Mouse (Mus musculus): ENCODE results near the gene Nckap5l.
"Not testable (repeated sequence)": the region's sequence is repeated elsewhere in the genome, so short reads cannot be mapped to it uniquely, and the experiment has no call there.

GRCm38 (mm10) chr15:99386110-99386509, 71.4 kb downstream of the Nckap5l start:
- not testable (repeated sequence) for TF ChIP-seq CTCF (IDR thresholded peaks at IDR 0.05; ENCODE audit: control insufficient read depth, insufficient read depth, low read length); POLR2A (IDR thresholded peaks at IDR 0.05; ENCODE audit: borderline replicate concordance, control insufficient read depth, low read depth, low read length)

All from bone marrow, adult 2 months (tissue).